Mouse (Mus musculus): ENCODE results near the gene Tdgf1.

DNA sequence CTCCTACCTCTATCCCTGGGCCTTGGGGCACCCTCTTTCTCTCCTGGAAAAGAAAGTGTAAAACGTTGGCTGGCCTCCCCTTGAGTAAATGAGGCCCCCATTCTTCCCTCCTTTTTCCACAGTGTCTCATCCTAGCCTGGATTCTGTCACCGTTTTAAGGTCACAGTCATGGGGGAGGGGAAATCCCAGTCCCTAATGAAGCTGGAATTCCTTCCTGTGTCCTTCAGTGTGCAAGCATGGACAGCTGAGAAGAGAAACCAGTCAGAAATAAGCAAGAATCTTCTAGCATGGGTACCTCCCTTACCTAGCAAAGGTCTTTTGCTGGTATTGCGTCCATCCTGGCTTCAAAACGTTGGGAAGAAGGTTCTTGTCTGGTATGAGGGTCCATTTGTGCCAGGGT, 43.2 kb upstream of the Tdgf1 start:
- TF ChIP-seq GATA1 (IDR thresholded peaks at IDR 0.05; ENCODE audit: low read length) (no peak), TAL1 (IDR thresholded peaks at IDR 0.05; ENCODE audit: low read length) (no peak)
